Mouse (Mus musculus) layer of hippocampus, postnatal 36 days (tissue): Measurements from ENCODE around the gene Ube2ql1. TPM values are rescaled to one million over a fixed set of nuclear protein-coding genes. Genes with fewer than 3 reads are reported as not detected.

Source experiments
- DNase-seq, 2 experiments: peaks; one replicate each; pipeline ENCODE4 v3.0.0; 2022
- total RNA-seq, 2 experiments: library from RNA; stranded (reverse); gene quantifications; 2 replicates each; pipeline ENCODE4 v1.2.3; 2021

Ube2ql1 gene
- total RNA-seq, 2 experiments from 2014 or later: 192 to 209 TPM

DNA sequence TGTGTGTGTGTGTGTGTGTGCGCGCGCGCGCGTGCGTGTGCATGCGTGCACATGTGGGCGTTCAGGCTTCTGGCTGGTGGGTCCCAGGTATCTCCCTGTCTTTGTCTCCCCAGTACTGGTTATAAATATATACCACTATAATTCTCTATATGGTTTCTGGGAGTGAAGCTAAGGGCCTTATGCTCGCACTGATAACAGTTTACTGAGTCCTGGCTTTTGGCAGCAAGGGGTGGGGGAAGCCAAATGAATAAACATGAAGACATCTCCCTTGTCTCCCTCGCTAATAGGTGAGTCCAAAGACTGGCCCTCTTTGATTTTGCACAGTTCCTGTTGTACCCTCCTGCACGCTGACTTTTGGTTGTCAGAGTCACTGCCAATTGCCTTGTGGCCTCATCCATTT lies 32.2 kb downstream of the Ube2ql1 start:
- no peak for DNase-seq

DNA sequence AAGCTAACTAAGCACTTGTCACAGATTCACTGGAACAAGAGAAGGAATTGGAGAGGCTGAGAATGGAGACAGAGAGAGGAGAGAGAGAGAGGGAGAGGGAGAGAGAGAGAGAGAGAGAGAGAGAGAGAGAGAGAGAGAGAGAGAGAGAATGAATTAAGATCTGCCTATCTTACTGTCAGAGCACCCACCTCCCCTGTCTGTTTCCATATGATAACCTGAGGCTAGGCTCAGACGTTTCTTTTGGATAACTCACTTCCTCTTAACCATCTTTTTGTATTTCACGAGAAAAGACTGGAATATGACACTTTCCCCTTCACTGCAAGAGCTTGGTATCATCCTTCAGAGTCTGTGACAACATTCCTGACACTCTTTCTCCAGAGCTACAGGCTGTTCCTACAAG lies 32.8 kb downstream of the Ube2ql1 start:
- DNase-seq: no peak

DNA sequence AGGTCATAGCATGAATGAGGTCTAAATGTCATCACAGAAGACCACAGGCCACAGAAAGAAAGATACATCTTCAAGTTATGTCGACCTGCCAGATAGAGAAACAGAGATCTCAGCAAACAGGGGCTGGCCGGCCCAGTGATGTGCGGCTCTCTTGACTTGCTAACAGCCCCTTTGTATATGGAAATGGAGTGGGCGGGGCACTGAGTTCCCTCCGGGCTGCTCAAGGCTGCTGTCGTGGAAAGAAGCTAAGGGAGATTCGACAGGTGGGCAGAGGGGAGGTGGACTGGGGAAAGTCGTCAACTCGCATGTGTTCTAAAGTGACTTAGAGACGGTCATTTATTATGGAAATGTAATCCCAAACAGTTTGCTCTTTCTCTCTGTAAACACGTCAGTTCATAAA lies 36.2 kb downstream of the Ube2ql1 start:
- DNase-seq: no peak

DNA sequence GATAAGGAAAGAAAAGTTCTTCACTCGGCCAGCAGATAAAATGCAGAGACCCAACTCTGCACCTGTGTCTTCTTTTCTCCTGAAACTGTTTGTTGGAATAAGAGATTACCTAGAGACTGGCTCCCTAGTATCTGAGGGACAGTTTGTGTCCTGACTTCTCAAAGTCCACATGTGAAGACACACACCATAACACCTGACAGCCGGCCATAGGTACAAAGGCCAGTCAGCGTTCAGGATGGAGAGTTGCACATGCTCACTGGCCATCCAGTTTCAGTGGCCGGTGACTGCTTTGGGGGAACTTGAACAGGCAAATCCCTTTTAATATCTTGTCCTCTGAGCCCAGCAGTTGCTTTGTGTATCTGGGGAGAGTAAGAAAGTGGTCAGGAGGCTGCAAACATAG lies 38.3 kb downstream of the Ube2ql1 start:
- no peak for DNase-seq

DNA sequence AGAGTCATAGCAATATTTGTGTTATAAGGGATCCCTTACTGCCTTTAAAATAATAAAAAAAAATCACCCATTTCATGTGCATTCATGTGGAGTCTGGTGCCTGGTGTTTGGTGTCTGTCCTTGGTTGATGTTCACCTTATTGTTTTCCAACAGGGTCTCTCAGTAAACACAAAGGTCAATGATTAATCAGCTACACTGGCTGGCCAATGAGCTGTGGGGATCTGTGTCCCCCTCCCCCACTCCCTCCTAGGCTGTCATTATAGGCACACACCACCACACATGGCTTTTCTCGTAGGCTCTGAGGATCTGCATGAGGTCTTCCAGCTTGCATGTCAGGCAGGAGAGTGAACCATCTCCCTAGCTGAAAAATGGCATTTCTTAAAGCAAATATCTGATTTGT lies 38.9 kb downstream of the Ube2ql1 start:
- no peak for DNase-seq

DNA sequence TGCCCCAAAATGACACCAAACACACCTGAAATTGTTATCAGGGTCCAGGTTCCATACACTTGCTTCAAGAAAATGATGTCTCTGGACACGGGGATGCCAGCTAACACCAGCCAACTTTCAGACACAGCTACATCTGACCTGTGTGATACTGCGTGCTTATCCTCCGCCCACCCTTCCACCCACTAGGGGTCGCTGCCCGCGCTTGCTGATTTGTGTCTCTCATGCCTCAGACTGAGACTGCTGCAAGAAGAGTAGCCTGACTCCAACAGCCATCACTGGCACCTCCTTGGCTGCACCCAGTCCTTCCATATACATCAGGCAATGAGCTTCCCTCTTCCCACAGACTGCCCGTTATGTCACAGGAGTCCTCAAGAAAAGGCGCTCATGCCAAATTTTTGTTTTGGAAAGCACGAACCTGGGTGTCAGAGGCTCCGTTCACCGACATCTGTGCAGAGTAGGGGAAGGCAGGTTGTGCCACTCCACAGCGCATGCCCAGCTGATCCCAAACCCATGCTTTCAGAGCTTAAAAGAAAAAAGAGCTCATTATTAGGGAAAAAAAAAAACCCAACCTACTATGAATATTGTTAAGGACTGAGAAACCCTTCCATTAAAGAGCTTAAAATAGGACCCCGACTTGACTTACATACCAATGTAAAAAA lies 43.2 kb downstream of the Ube2ql1 start:
- DNase-seq: peak; percentile 77 to 79

DNA sequence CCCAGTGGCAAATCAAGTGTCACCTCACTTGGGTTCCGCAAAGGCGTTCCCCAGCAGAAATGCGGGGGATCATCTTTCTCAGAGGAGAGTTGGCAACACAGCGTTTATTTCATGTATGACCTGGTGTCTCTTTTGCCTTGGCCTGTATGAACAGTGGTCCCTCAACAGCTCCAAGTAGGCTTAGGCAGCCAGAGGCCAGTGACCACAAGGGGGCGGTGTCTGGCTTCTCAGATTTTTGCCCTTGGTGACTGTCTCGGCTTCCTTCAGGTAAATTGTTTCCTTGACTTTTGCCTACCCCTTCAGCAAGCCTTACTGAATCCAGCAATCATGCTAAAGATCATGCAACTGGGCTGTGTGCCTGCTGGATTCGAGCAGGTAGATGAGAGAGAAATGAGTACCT lies 48.6 kb downstream of the Ube2ql1 start:
- peak; percentile 53 to 62 for DNase-seq

- no peak for DNase-seq
Observed at GRCm38 (mm10) chr13:69687023-69687422, 52.7 kb downstream of the Ube2ql1 start.

GRCm38 (mm10) chr13:69685406-69685818 lies 54.3 kb downstream of the Ube2ql1 start:
- no peak for DNase-seq

DNA sequence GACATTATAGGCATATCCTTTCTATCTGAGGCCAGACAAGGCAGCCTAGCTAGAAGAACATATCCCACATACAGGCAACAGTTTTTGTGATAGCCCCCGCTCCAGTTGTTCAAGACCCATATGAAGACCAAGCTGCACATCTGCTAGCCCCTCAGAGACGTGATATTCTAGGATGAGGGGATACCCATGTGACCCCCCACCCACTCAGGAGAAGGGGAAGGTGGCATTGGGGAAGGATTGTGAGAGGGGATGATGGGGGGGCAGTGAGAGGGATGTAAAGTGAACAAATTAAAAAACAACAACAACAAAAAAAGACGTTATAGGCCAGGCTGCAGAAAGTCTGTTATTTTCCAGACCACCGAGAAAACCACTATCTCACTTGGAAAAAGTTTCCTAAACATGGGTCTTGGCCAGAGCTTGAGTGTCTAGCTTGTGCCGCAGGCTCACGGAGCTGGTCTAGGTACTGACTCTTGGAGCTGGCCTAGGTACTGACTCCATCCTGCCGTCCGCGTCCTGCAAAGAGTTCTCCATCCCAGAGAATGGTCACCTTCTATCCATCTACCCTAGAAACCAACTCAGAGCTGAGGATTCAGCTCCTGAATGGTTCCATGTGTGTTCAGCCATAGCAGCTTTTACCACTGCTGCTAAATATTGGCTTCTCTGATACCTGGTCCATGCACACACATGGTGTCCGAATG lies 65.6 kb downstream of the Ube2ql1 start:
- no peak for DNase-seq

GRCm38 (mm10) chr13:69673197-69673920 lies 66.3 kb downstream of the Ube2ql1 start:
- no peak for DNase-seq

DNA sequence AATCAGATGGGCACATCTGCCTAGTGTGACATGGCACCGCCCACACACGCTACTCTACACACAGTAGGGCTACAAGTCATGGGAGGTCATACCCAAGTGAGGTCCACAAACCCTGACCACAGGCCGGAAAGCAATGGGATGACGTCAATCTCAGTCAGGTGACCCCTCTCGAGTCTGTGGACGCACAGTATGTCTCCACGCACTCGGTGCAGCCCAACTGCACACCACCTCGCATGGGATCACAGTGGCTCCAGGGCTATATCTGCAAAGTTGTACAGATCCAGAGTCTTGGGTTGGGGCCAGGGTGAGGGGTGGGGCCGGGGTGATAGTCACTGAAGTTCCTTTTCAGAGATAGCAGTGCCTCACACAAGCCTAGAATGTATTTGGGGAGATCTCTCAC lies 67.1 kb downstream of the Ube2ql1 start:
- no peak for DNase-seq

DNA sequence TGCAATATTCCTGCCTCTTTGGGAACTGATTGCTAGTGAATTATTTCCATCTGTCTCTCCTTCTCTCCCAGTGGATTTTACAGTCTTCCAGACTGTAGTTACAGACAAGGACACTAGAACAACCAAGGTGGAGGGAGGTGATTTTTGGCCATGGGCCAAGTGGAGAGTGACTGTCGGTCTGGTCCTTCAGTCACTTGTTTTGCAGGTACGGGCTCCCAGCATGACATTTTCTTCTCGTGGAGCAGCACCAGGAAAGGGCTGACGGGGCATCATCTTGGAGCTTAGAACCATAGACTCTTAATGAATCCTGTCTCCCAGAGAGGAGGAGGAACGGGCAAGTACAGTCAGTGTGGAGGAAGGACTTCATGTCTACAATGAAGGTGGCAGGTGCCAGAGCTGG lies 67.6 kb downstream of the Ube2ql1 start:
- no peak for DNase-seq

DNA sequence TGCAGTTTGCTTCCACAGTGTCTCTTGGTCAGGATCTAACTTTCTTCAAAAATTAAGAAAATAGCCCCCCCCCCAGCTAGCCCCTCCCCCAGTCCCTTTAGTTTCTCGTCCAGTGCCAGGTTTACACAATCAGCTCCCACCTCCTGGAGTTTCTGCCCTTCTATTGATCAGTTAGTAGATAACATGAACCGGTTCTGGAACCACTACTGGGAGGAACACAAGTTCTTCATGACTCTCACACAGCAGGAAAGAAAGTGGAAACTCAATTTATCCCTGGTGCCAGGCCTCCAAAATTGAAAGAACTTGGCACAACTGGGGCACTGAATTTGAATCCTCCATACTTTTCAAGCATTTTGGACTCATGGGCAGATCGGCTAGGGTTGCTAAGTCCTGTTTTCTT lies 85.2 kb downstream of the Ube2ql1 start:
- DNase-seq: no peak

Other genes starting within 250 kb of the Ube2ql1 start
- 10 to 100 TPM; 88.2 to 97.5 TPM for gene Nsun2, start 206.1 kb downstream of the Ube2ql1 start, total RNA-seq
- 10 to 100 TPM; 47.0 to 49.1 TPM for gene Tent4a, start 205.3 kb downstream of the Ube2ql1 start, total RNA-seq
- gene Srd5a1, start 128.4 kb downstream of the Ube2ql1 start, total RNA-seq: 10 to 100 TPM in 1 of 2 experiments, 1 to 10 TPM in 1; 8.6 to 11.8 TPM
- 10 to 100 TPM; 60.2 to 63.5 TPM for gene Med10, start 62.5 kb upstream of the Ube2ql1 start, total RNA-seq